Mouse (Mus musculus) forebrain, embryonic 10.5 days (tissue): Measurements from ENCODE around the gene Ehhadh. TPM values are rescaled to one million over a fixed set of nuclear protein-coding genes. Genes with fewer than 3 reads are reported as not detected.

Experiments
- DNase-seq: peaks from one replicate; pipeline ENCODE4 v3.0.0-alpha.2; 2017; ENCODE audit warnings: low spot score; ENCODE audit errors: extremely low spot score
- H3K27ac ChIP-seq: fragments of 300-500 bp; sonication (generic); 2 replicates; pipeline ENCODE4 v1.5.1; 2016; ENCODE audit warnings: mild to moderate bottlenecking
- H3K27me3 ChIP-seq: fragments of 300-500 bp; sonication (generic); 2 replicates; pipeline ENCODE4 v1.6.1; 2016; ENCODE audit warnings: mild to moderate bottlenecking; ENCODE audit not compliant: poor library complexity, severe bottlenecking
- H3K36me3 ChIP-seq: fragments of 300-500 bp; sonication (generic); replicated peaks from 2 replicates; pipeline ENCODE4 v1.6.1; 2016; ENCODE audit warnings: mild to moderate bottlenecking, moderate library complexity
- H3K4me1 ChIP-seq: fragments of 300-500 bp; sonication (generic); 2 replicates; pipeline ENCODE4 v1.6.1; 2016
- H3K4me3 ChIP-seq: fragments of 300-500 bp; sonication (generic); 2 replicates; pipeline ENCODE4 v1.5.1; 2016; ENCODE audit warnings: mild to moderate bottlenecking, moderate library complexity
- H3K9me3 ChIP-seq: fragments of 300-500 bp; sonication (generic); 2 replicates; pipeline ENCODE4 v1.6.1; 2016; ENCODE audit warnings: mild to moderate bottlenecking, moderate library complexity
- WGBS: fragments of 180-500 bp; shearing (Covaris S2); methylation state at CpG from one replicate; pipeline ENCODE4 v1.1.7; 2016; 5-methylcytosine and 5-hydroxymethylcytosine counted together
- polyA plus RNA-seq: library from polyadenylated mRNA; unstranded; fragments of >200 nt; fragmentation: Nextera tagmentation; extraction: Ambion mirVana; gene quantifications from 2 replicates; pipeline ENCODE4 v1.2.1, GENCODE M21; 2016

The Ehhadh gene
- polyA plus RNA-seq, result 1.7 and 1.9 TPM in 2 replicates

DNA sequence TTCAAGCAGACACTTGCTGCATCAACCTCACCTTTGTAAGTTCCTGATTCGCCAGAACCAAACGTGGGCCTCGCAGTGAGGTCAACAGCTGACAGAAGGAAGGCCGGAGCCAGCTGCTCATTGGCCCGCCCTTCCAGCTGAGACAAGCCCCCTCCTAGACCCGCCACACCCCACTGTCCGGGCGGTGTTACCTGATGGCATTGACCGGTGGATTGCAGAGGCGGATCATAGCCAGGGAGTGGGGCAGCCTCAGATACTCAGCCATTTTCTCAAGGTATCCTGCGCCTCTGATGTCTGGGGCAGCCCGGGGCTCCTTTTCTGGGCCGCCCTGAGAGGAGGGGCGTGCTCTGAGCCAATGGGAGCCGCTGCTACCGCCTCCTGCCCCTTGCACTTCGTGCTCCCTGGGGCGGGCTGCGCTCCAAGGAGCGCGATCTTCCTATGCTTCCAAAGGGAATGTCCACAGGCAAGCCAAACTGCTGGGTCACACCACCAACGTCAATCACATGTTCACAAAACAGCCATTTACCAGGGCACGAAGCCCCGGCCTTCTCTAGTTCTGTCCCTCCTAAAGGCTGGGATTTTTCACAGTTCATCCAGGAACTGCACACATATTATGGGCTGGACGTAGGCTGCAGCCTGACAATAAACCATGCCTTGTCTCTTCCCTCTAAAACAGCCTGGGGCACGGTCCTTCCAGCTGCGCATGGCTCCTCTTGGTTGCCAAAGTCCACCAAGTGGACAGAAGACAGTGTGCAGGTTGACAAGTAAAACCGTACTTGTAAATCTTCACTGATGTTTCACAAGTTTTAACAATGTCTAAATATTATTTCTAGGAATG lies at the start of gene Ehhadh:
Ehhadh (minus strand) TSS at position 292 of the 838 bp plus-strand sequence.
- peak; percentile 49 for DNase-seq
- peaks cover 13% of the 10 kb centered on the region for H3K4me1 ChIP-seq
- H3K27ac ChIP-seq, result peak within 1 kb of the TSS; percentile 70
- no peaks in the 10 kb centered on the region for H3K36me3 ChIP-seq
- H3K4me3 ChIP-seq, result peak within 1 kb of the TSS; percentile 57
- H3K9me3 ChIP-seq, result no peaks in the 10 kb centered on the region
- WGBS, result 9% methylated on average over 28 of the region's 28 CpGs
- H3K27me3 ChIP-seq, result peaks cover 16% of the 10 kb centered on the region

DNA sequence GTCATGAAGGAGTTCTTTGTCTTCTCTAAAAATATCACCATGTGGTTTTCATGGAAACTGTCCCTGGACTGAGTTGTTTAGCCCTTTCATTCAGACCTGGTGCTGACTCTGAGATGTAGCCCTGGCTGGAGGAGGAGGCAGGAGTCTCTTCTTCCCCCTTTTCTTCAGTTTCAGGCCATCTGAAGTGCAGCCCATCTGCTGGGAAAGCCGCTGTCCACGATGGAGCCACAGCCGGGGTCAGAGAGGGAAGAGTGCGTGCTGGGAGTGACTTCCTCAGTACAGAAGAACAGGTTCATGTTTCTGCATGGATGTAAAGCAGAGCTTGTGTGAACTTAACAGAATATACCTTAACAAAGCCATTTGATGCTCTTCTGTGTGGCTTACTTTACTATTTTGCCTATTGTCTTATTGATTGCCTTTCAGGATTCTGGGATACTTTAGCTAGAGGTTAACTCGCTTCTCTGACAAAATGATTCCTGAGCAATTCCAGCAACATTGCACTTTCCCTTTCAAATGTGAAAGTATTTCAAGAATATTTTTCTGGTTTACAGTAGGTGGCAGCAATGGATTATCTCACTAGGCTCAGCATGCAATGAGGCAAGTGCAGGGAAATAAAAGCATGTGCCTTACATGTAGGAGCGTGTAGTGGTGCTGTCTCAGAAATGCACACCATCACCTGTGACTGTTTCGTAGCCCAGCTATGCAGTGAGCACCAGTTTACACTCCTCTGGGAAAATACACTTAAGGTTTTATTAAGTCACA lies 48.9 kb upstream of the Ehhadh start:
- H3K4me3 ChIP-seq, result no peak overlapping the region
- DNase-seq, result no peak
- peaks cover 22% of the 10 kb centered on the region for H3K4me1 ChIP-seq
- H3K27ac ChIP-seq, result no peak overlapping the region
- no peaks in the 10 kb centered on the region for H3K36me3 ChIP-seq
- WGBS, result 65% methylated on average over 7 of the region's 7 CpGs
- no peaks in the 10 kb centered on the region for H3K9me3 ChIP-seq
- H3K27me3 ChIP-seq, result no peaks in the 10 kb centered on the region

GRCm38 (mm10) chr16:21835584-21835931 lies 48.0 kb upstream of the Ehhadh start:
- peaks cover 26% of the 10 kb centered on the region for H3K4me1 ChIP-seq
- no peak for DNase-seq
- no peak overlapping the region for H3K4me3 ChIP-seq
- whole genome bisulfite sequencing, result 50% methylated on average over 7 of the region's 7 CpGs
- no peaks in the 10 kb centered on the region for H3K9me3 ChIP-seq
- H3K36me3 ChIP-seq, result no peaks in the 10 kb centered on the region
- no peaks in the 10 kb centered on the region for H3K27me3 ChIP-seq
- no peak overlapping the region for H3K27ac ChIP-seq

- no peaks in the 10 kb centered on the region for H3K27me3 ChIP-seq
- WGBS, result 75% methylated on average over 8 of the region's 8 CpGs
Measured at GRCm38 (mm10) chr16:21834866-21835583, 47.4 kb upstream of the Ehhadh start.

DNA sequence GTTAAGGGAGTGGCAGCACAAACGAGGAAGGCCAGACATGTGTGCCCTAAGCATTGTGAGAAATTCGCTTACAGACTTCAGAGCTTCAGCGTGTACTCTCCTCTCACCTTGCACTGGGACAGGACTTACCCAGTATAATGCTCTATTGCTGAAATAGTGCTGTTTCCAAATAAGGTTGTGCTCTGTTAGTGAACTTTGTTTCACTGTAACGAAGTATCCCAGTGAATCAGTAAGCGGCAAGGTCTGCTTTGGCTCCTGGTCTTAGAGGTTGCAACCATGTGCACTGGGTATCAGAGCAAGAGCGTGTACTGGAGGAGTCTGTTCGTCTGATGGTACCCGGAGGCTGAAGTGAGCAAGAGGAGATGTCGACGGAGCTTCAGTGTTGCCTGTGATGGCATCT lies 46.4 kb upstream of the Ehhadh start:
- H3K4me3 ChIP-seq, result no peak overlapping the region
- no peak for DNase-seq
- H3K27ac ChIP-seq, result no peak overlapping the region
- no peaks in the 10 kb centered on the region for H3K9me3 ChIP-seq
- H3K27me3 ChIP-seq, result no peaks in the 10 kb centered on the region
- H3K36me3 ChIP-seq, result no peaks in the 10 kb centered on the region
- peaks cover 27% of the 10 kb centered on the region for H3K4me1 ChIP-seq
- 81% methylated on average over 10 of the region's 10 CpGs for WGBS

More at GRCm38 (mm10) chr16:21834866-21835583, 47.4 kb upstream of the Ehhadh start:
- no peak for DNase-seq
- Histone ChIP-seq H3K4me3 (no peak overlapping the region), H3K27ac (no peak overlapping the region), H3K4me1 (peaks cover 27% of the 10 kb centered on the region), H3K9me3 (no peaks in the 10 kb centered on the region), H3K36me3 (no peaks in the 10 kb centered on the region)

DNA sequence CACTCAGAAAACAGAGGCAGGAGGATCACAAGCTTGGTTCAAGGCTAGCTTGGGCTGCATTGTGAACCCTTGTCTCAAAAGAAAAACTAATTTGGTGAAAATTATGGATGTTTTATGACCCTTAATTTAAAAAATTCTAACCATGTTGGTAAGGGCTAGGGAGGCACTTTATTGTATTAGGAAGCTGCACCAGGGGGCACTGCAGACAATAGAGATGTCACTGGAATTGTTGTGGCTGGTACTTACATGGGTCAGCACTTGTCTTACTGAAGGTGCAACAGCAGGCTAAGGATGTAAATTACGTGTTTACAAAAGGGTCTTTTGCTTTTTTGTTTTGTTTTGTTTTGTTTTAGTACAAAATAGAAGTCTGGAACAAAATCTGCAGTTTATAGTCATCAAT lies 45.9 kb upstream of the Ehhadh start:
- Histone ChIP-seq H3K4me1 (peaks cover 27% of the 10 kb centered on the region), H3K27ac (no peak overlapping the region), H3K9me3 (no peaks in the 10 kb centered on the region), H3K36me3 (no peaks in the 10 kb centered on the region), H3K27me3 (no peaks in the 10 kb centered on the region), H3K4me3 (no peak overlapping the region)
- no peak for DNase-seq
- 70% methylated on average over 1 of the region's 1 CpGs for WGBS

DNA sequence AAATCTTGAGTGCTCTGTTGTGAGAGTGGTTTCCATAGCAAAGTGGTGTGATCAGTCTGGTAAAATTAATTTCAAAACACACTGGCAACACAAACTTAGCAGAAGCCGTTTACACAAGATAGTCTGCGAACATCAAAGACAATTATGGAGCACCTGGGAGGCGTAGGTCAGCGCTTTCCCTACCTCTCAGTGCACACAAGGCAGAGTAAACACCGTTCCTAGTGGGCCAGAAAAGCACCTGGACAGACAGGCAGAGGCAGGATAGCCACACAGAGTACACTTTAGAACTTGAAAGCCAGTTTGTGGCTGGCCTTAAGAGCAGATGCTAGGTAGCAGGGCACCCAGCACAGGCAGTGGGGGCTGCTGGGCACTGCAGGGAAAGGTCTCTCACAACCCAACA lies 44.2 kb upstream of the Ehhadh start:
- H3K36me3 ChIP-seq, result no peaks in the 10 kb centered on the region
- H3K27ac ChIP-seq, result no peak overlapping the region
- peaks cover 26% of the 10 kb centered on the region for H3K4me1 ChIP-seq
- no peaks in the 10 kb centered on the region for H3K9me3 ChIP-seq
- no peaks in the 10 kb centered on the region for H3K27me3 ChIP-seq
- no peak for DNase-seq
- WGBS, result 91% methylated on average over 5 of the region's 5 CpGs
- H3K4me3 ChIP-seq, result no peak overlapping the region

DNA sequence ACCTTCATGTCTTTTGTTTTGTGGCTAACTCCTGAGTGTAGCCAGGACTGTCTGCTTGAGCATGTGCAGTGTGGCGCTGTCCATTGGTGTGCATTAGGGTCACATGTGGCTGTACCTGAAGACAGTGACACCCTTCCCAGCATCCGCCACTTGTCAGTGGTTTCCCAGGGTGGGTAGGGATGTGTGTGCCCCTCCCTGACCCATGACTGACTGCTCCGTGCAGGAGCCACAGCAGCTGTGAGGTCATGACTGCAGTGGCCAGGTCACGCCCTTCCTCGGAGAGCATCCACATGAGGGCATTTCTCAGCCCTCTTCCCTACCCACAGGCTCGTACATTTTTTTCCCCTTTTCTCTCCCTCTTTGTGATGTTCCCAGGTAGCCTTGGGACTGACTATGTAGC lies 43.2 kb upstream of the Ehhadh start:
- H3K9me3 ChIP-seq, result no peaks in the 10 kb centered on the region
- no peak overlapping the region for H3K27ac ChIP-seq
- H3K27me3 ChIP-seq, result no peaks in the 10 kb centered on the region
- 66% methylated on average over 6 of the region's 6 CpGs for WGBS
- no peaks in the 10 kb centered on the region for H3K36me3 ChIP-seq
- DNase-seq, result no peak
- no peak overlapping the region for H3K4me3 ChIP-seq
- peaks cover 23% of the 10 kb centered on the region for H3K4me1 ChIP-seq

GRCm38 (mm10) chr16:21829711-21830110 lies 42.1 kb upstream of the Ehhadh start:
- peaks cover 13% of the 10 kb centered on the region for H3K4me1 ChIP-seq
- no peak overlapping the region for H3K27ac ChIP-seq
- no peak overlapping the region for H3K4me3 ChIP-seq
- H3K36me3 ChIP-seq, result no peaks in the 10 kb centered on the region
- DNase-seq, result no peak
- H3K27me3 ChIP-seq, result no peaks in the 10 kb centered on the region
- 49% methylated on average over 5 of the region's 5 CpGs for WGBS
- no peaks in the 10 kb centered on the region for H3K9me3 ChIP-seq

GRCm38 (mm10) chr16:21827581-21827980 lies 40.0 kb upstream of the Ehhadh start:
- no peaks in the 10 kb centered on the region for H3K27me3 ChIP-seq
- 87% methylated on average over 4 of the region's 4 CpGs for WGBS
- H3K4me3 ChIP-seq, result no peak overlapping the region
- H3K9me3 ChIP-seq, result no peaks in the 10 kb centered on the region
- no peak for DNase-seq
- no peak overlapping the region for H3K27ac ChIP-seq
- H3K4me1 ChIP-seq, result peaks cover 5% of the 10 kb centered on the region
- no peaks in the 10 kb centered on the region for H3K36me3 ChIP-seq

- no peak overlapping the region for H3K27ac ChIP-seq
- WGBS, result 86% methylated on average over 4 of the region's 4 CpGs
Measured at GRCm38 (mm10) chr16:21827153-21827552, 39.5 kb upstream of the Ehhadh start.

DNA sequence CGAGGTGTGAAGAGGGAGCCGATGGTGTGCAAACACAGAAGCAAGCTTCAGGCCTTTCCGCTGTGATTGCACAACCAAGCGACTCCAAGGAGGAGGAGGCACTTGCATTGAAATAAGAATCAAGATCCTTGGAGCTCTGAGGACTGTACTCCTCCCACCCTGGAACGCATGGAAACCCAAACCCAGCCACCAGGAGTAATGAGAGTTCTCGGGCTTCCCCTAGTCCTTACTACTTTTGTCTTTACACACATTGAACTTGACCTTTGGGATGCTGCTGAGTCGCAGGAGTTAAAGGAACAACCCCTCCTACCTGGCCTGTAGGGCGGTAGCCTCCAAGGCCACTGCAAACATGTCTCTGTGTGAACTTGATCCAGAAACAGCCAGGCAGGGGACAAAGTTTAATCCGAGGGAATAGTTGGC lies 38.0 kb upstream of the Ehhadh start:
- Histone ChIP-seq H3K9me3 (no peaks in the 10 kb centered on the region), H3K4me3 (no peak overlapping the region), H3K27ac (no peak overlapping the region), H3K27me3 (no peaks in the 10 kb centered on the region), H3K36me3 (no peaks in the 10 kb centered on the region), H3K4me1 (peaks cover 2% of the 10 kb centered on the region; the same call in 1 of the 2 replicates)
- 79% methylated on average over 9 of the region's 9 CpGs for WGBS
- no peak for DNase-seq

More at GRCm38 (mm10) chr16:21827153-21827552, 39.5 kb upstream of the Ehhadh start:
- H3K4me1 ChIP-seq, result peaks cover 5% of the 10 kb centered on the region
- H3K27me3 ChIP-seq, result no peaks in the 10 kb centered on the region
- H3K36me3 ChIP-seq, result no peaks in the 10 kb centered on the region
- no peak overlapping the region for H3K4me3 ChIP-seq
- no peaks in the 10 kb centered on the region for H3K9me3 ChIP-seq
- no peak for DNase-seq
